Mouse (Mus musculus) hindbrain, embryonic 14.5 days (tissue): ENCODE measurements at regions not wholly inside any gene's neighbourhood (a gene's known extent, or its start where the extent isn't known, plus 50 kb on each side); places are given as distances from the start of the nearest gene placed in this dataset.

ENCODE experiments used
- ATAC-seq: fragments of 200-750 bp; cut with Nextera tagmentation; 2 replicates; pipeline ENCODE4 v1.8.0; 2017; ENCODE audit warnings: moderate number of reproducible peaks, mild to moderate bottlenecking, moderate TSS enrichment, moderate library complexity; ENCODE audit not compliant: low FRiP score
- DNase-seq: peaks from one replicate; pipeline ENCODE4 v3.0.0-alpha.2; 2015; ENCODE audit warnings: low spot score
- H3K27ac ChIP-seq: fragments of 300-500 bp; sonication (generic); 2 replicates; pipeline ENCODE4 v1.5.1; 2014; ENCODE audit warnings: mild to moderate bottlenecking, moderate library complexity
- H3K27me3 ChIP-seq: fragments of 300-500 bp; sonication (generic); 2 replicates; pipeline ENCODE4 v1.6.1; 2014; ENCODE audit warnings: mild to moderate bottlenecking, low read length, mixed read lengths; ENCODE audit not compliant: control insufficient read depth, insufficient read depth
- H3K36me3 ChIP-seq: fragments of 300-500 bp; sonication (generic); replicated peaks from 2 replicates; pipeline ENCODE4 v1.6.1; 2014; ENCODE audit not compliant: control insufficient read depth, insufficient read depth
- H3K4me1 ChIP-seq: fragments of 300-500 bp; sonication (generic); replicated peaks from 2 replicates; pipeline ENCODE4 v1.6.1; 2014; ENCODE audit warnings: antibody characterized with exemption, low read length, mixed read lengths; ENCODE audit not compliant: control insufficient read depth, insufficient read depth
- H3K4me2 ChIP-seq: fragments of 300-500 bp; sonication (generic); replicated peaks from 2 replicates; pipeline ENCODE4 v1.6.1; 2014; ENCODE audit warnings: mild to moderate bottlenecking, moderate library complexity
- H3K4me3 ChIP-seq: fragments of 300-500 bp; sonication (generic); replicated peaks from 2 replicates; pipeline ENCODE4 v1.5.1; 2014; ENCODE audit warnings: mild to moderate bottlenecking, low read length
- H3K9ac ChIP-seq: fragments of 300-500 bp; sonication (generic); 2 replicates; pipeline ENCODE4 v1.6.1; 2014
- H3K9me3 ChIP-seq: fragments of 300-500 bp; sonication (generic); 2 replicates; pipeline ENCODE4 v1.6.1; 2016; ENCODE audit warnings: low read length; ENCODE audit not compliant: control insufficient read depth
- WGBS: fragments of 180-500 bp; shearing (Covaris S2); extraction: QIAGEN DNeasy Blood & Tissue Kit; methylation state at CpG from one replicate; pipeline ENCODE4 v1.1.7; 2014; 5-methylcytosine and 5-hydroxymethylcytosine counted together

DNA sequence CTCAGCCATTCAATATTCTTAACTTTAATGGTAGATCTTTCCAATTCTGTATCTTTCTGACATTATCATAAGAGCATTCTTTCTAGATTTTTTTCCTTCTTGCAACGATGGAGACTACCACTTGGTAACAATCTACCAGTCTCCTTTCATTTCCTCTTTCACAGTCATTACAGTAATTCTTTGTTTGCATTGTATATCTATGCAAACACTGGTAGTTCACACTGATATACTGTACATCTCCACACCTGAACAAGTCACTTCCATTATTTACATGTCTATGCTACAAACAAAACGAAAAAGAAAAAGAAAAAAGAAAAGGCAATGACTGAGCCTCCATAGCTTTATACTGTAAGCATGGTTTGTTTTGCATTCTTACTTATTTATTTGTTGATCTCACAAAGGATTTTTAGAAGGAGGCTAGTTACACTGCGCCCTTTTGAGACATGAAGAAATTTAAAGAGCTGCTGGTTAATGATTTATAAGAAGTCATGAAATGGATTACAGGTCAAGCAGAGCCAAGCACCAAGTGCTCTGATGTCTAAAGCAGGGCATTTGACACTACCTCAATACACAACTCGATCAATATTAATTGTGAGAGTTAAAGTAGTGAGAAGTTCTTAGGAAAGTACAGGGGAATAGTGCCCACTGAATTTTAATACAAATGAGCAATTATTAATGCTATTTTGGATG is 56.5 kb upstream of the Dgkb start:
- no peaks in the 10 kb centered on the region for H3K36me3 ChIP-seq
- no peak overlapping the region for H3K27ac ChIP-seq
- 75% methylated on average over 4 of the region's 4 CpGs for WGBS
- H3K4me3 ChIP-seq = no peak overlapping the region
- no peaks in the 10 kb centered on the region for H3K9me3 ChIP-seq
- H3K27me3 ChIP-seq = no peaks in the 10 kb centered on the region
- H3K9ac ChIP-seq = no peak overlapping the region
- H3K4me2 ChIP-seq = no peak overlapping the region
- no peaks in the 10 kb centered on the region for H3K4me1 ChIP-seq
- ATAC-seq (no peak), DNase-seq (peak; percentile 20)
